Mouse (Mus musculus) erythroblast, embryonic 14.5 days (primary cell): ENCODE data around the gene Rgs7.

Source experiments
- GATA1 ChIP-seq: IDR thresholded peaks from 2 replicates; pipeline ENCODE4 v1.6.1; 2012; ENCODE audit warnings: low read length, inconsistent platforms, mixed read lengths
- TAL1 ChIP-seq: IDR thresholded peaks from 3 replicates; pipeline ENCODE4 v1.6.1; 2012; ENCODE audit warnings: low read length, inconsistent platforms, mixed read lengths

DNA sequence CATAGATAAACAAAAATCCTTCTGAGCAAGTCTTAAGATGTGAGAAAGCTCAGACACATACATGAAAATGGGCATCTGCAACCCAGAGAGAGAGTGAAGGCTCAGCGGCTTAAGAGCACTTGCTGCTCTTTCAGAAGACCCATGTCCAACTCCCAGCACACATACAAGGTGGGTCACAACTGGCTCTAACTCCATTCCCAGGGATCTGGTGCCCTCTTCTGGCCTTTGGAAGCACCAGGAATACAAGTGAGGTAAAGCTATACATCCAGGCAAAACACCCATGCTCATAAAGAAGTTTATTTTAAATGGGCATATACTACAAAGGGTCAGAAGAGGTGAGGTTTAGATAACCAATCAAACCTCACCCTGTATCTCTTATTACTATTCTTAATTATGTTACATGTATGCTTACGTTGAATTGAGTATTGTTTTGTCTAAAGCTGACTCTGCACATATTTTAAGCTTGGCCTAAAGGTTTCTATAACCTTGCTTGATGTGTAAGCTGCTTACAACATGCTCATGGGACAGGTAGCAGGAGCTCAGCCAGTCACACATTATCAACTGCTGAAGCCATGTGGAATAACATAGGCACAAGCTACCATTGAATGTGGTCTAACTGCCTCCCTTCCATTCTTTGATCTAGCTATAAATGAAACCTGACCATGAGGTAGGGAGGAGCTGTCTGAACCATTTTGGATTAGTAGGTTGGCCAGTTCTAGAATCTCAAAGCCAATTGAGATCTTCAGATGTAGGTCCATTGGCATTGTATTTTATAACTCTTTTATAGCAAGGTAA, 192.5 kb downstream of the Rgs7 start:
- TF ChIP-seq GATA1 (no peak), TAL1 (no peak)
